Mouse (Mus musculus) bone marrow macrophage, adult 2 months (primary cell): ENCODE measurements around the gene Fgfbp3. TPM values are rescaled to one million over a fixed set of nuclear protein-coding genes. Genes with fewer than 3 reads are reported as not detected.

Experiments
- H3K27ac ChIP-seq: 2 replicates; pipeline ENCODE4 v1.5.1; 2012; ENCODE audit warnings: low read depth, low read length; ENCODE audit not compliant: insufficient read depth
- H3K4me1 ChIP-seq: 2 replicates; pipeline ENCODE4 v1.6.1; 2012; ENCODE audit warnings: low read length; ENCODE audit not compliant: control insufficient read depth, insufficient read depth
- H3K4me3 ChIP-seq: 2 replicates; pipeline ENCODE4 v1.5.1; 2012; ENCODE audit warnings: mild to moderate bottlenecking, low read length, moderate library complexity; ENCODE audit not compliant: insufficient read depth
- CTCF ChIP-seq: IDR thresholded peaks from 2 replicates; pipeline ENCODE4 v1.5.1; 2012; ENCODE audit warnings: low read depth, mild to moderate bottlenecking, low read length, moderate library complexity
- POLR2A ChIP-seq: IDR thresholded peaks from 2 replicates; pipeline ENCODE4 v1.6.1; 2012; ENCODE audit warnings: mild to moderate bottlenecking, low read depth, low read length, borderline replicate concordance
- polyA plus RNA-seq: library from polyadenylated mRNA; stranded (reverse); fragments of >200 nt; gene quantifications from 2 replicates; pipeline ENCODE4 v1.2.4, GENCODE M21; 2012; ENCODE audit not compliant: missing spikeins, insufficient read depth, insufficient read length

Gene Fgfbp3
- polyA plus RNA-seq, 1 experiment: 2.1 TPM

DNA sequence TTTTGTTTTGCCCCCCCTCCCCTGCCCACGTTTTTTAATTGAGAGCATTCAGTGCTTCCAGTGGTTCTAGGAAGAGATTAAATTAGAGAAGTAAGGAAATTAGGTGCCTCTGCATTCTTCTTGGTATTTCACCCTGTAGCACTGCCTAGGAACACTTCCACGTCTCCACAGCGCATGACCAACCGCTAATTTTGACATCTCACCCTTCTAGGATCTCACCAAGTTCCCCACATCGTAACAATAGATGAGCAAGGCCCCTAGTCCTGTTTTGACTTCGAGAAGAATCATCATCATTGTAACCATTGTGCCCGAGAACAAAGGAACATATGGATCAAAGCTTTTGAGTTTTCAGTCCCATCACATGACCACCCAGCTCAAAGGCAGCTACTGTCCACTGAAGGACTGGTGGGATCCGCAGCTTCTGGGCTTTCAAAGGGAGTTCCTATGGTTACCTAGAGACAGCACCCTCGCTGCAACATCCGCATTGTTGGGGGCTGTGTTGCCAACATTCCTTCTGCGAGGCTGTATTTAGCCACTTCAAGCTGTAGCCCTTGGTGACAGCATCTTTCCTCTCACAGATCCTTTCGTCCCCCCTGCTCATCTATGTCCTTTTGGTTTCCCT is 8.9 kb downstream of the Fgfbp3 start:
- Histone ChIP-seq H3K4me1 (peaks cover 3% of the 10 kb centered on the region), H3K4me3 (no peak overlapping the region), H3K27ac (no peak overlapping the region)
- no peak for TF ChIP-seq POLR2A
- no peak for TF ChIP-seq CTCF

DNA sequence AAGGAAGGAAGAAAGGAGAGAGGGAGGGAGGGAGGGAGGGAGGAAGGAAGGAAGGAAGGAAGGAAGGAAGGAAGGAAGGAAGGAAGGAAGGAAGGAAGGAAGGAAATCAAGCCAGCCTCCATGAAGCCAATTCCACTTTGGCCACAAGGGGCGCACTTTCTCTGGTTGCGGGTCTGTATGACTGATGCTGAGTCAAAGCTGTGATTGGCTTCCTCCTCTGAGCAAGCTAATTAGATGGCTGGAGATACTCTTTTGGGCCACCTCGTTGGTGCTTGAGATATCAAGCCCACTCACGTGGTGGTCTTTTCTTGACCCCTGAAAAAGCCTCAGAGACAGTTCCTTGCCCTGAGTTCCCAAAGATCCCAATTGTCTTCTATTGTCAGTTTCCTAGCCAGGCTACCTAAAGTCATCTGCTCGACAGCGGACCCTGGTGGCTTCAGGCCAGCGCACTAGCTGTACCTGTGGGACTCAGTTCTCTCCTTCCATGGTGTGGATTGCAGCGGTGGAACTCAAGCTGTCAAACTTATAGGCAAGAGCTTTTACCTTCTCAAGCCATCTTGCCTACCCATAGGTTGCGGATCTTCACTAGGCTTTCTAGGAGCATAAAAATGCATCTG is 9.6 kb downstream of the Fgfbp3 start:
- no peak for TF ChIP-seq POLR2A
- peak; percentile 40; the same call in 1 of the 2 replicates for TF ChIP-seq CTCF
- H3K4me1 ChIP-seq: peaks cover 3% of the 10 kb centered on the region; the same call in 1 of the 2 replicates
- H3K27ac ChIP-seq: no peak overlapping the region
- no peak overlapping the region for H3K4me3 ChIP-seq

DNA sequence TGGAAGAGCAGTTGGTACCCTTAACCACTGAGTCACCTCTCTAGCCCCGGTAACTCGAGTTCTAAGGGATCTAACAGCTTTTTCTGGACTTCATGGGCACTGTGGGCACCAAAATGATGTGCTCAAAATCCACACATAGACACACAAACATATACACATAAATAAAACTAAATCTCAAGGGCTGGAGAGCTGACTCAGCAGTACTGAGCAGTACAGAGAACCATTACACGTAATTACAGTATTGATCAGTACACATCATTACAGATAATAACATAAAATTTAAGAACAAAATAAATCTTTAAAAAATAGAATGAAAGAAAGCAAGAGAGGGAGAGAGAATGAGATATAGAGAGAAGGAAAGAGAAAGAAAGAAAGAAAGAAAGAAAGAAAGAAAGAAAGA is 10.3 kb downstream of the Fgfbp3 start:
- Histone ChIP-seq H3K4me1 (peaks cover 5% of the 10 kb centered on the region; the same call in 1 of the 2 replicates), H3K27ac (no peak overlapping the region), H3K4me3 (no peak overlapping the region)
- TF ChIP-seq POLR2A (no peak), CTCF (no peak)

DNA sequence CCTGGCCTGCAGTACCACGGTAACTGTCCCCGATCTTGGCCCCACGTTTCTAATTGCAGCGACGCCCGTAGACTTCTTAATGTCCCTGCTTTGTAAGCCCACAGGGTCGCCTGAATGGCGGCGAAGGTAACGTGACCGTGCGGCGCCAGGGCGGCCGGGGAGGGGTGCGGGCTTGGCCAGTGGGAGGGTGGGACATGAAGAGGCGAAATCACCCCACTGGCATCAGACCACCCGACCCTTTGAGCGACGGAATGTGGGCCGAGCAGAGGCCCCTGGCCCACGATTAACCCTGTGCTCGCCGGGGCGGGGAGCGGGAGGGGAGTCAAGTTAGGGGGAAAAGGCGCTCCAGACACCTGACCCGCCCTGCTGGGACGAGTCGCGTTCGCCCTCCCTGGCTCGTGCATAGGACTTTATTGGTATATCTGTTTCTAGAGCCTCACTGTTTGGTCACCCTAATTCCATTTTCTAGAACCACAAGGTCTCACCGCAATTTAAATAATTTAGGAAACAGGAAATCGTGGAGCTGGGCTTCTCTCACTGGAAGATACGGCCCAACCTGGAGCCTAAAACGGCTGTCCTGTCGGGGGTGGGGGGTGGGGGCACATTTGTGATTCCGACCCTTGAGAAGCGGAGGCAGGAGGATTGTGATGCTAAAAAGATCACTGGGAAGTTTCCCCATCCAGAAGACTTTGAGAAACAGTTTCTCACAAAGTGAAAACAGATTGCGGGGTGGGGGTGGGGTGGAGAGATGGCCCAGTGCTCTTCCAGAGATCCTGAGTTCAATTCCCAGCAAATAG is 15.0 kb downstream of the Fgfbp3 start:
- peak overlapping the region; percentile 46 for H3K4me3 ChIP-seq
- H3K4me1 ChIP-seq: peaks cover 3% of the 10 kb centered on the region; the same call in 1 of the 2 replicates
- TF ChIP-seq CTCF (no peak), POLR2A (no peak)
- no peak overlapping the region for H3K27ac ChIP-seq

DNA sequence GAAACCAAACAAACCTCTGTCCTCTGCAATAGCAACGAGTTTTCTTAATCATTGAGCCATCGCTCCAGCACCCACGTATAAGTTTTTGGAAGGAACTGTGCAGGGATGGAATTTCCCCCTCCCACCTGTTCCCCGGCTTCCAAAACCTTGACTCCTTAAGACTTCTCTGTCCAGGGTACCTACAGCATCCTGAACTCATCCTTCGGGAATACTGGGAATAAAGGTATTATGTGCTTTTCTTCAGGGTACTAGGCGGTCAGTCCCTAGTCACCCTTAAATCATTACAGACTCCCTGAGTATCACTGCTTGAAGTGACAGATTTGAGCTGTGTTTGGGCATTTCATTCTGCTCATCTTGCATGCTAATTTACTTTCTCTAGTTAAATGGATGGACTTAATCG is 16.0 kb downstream of the Fgfbp3 start:
- Histone ChIP-seq H3K4me3 (no peak overlapping the region), H3K27ac (no peak overlapping the region), H3K4me1 (peaks cover 3% of the 10 kb centered on the region; the same call in 1 of the 2 replicates)
- TF ChIP-seq CTCF: no peak
- no peak for TF ChIP-seq POLR2A

DNA sequence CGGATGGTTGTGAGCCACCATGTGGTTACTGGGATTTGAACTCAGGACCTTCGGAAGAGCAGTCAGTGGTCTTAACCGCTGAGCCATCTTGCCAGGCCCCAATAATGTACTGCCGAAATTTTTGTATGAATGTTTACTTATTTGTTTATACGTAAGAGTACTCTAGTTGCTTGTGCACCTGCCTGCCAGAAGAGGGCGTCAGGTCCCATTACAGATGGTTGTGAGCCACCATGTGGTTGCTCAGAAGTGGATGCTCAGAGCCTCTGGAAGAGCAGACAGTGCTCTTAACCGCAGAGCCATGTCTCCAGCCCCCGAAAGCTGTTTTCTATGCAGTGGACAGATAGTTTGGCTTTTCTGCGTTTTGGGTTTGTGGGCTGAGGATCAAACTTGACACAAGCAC is 21.6 kb downstream of the Fgfbp3 start:
- no peaks in the 10 kb centered on the region for H3K4me1 ChIP-seq
- peak; percentile 28; the same call in 1 of the 2 replicates for TF ChIP-seq CTCF
- TF ChIP-seq POLR2A: no peak

DNA sequence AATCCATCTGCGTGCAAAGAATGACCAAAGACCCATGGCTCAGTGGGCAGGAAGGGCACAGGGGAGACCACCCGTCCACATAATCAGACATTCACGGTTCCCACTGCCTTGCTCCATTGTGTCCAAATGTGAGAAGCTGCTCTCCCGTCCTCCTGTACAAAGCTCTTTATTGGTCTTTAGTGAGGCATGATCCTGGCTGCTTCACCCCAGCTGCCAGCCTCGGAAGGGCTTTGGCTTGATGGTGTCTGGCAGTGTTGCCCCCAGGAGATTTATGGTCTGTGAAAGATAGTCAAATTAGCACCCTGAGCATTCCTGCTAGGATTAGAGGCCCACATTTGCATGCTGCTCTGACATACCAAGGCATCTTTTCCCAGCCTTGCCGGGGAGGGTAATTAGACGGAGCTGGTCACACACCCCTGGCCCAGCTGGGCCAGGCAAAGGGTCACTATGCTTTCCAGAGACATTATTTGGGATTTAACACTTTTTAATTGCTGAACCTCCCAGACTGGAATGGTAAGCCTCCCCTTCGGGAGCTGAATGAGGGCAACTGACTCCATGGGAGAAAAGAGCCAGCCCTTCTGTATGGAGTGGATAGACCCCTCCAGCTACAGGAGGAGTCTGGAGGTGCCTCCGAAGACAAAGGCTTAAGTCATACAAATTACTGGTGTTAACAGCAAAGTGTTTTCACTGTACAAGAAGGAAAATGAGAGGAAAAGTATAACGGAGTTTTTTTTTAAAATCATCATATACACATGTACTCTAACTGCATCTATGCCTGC is 22.4 kb downstream of the Fgfbp3 start:
- no peak overlapping the region for H3K27ac ChIP-seq
- no peak overlapping the region for H3K4me3 ChIP-seq
- TF ChIP-seq POLR2A (no peak), CTCF (no peak)
- no peaks in the 10 kb centered on the region for H3K4me1 ChIP-seq

More for the DNA sequence above, 21.6 kb downstream of the Fgfbp3 start:
- Histone ChIP-seq H3K4me3 (no peak overlapping the region), H3K27ac (no peak overlapping the region)

DNA sequence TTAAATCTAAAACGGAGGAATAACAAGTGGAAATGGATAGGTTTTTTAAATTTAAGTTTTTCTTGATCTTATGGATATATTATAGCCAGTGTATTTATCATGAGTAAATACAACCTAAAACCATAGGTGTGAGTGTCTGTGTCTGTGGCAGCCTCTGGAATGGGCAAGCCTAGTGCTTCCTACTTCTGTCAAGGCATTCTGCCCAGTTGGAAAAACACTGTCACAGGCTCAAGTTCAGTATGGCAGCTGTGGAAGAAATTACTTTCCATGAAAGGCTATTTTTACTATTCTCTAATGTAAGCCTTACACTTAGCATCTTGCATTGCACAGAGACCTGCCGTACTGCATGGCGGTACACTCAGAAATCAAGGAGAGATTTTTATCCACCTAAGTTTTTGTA is 27.7 kb downstream of the Fgfbp3 start:
- H3K27ac ChIP-seq: no peak overlapping the region
- H3K4me3 ChIP-seq: no peak overlapping the region
- TF ChIP-seq POLR2A: no peak
- no peak for TF ChIP-seq CTCF
- H3K4me1 ChIP-seq: no peaks in the 10 kb centered on the region

DNA sequence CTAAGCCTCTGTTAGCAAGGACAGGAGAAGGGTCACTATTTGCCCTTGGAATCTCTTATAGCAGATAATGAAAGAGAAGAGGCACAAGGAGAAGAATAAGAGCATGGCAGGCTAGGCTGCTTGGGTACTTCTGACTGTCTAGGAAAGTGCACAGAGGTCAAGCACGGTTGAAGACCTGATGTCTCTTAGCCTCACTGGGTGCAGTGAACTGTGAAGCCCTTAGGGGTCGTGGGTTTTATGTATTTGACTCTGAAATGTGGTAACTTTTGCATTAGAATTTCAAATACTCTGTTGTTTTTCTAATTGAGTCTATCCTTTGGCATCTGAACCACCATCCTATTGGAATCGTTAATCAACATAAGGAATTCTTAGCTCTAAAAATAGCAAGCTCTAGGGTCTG is 31.7 kb downstream of the Fgfbp3 start:
- H3K4me1 ChIP-seq: no peaks in the 10 kb centered on the region
- H3K27ac ChIP-seq: no peak overlapping the region
- no peak overlapping the region for H3K4me3 ChIP-seq
- TF ChIP-seq CTCF (no peak), POLR2A (no peak)
